Mouse (Mus musculus) testis, adult 2 months (tissue): Measurements from ENCODE around the gene Wdr73.
A peak's percentile ranks its signal among the peaks of the same experiment; 100 is the strongest.

Experiments
- CTCF ChIP-seq: fragments of 200-500 bp; IDR thresholded peaks from 2 replicates; pipeline ENCODE4 v1.5.1; 2012; ENCODE audit warnings: low read depth, mild to moderate bottlenecking, inconsistent platforms, low read length, moderate library complexity; ENCODE audit not compliant: control insufficient read depth, insufficient read depth, insufficient replicate concordance
- POLR2A ChIP-seq: fragments of 200-500 bp; IDR thresholded peaks from 2 replicates; pipeline ENCODE4 v1.6.1; 2012; ENCODE audit warnings: low read depth, mild to moderate bottlenecking, inconsistent platforms, low read length, moderate library complexity; ENCODE audit not compliant: control insufficient read depth

GRCm38 (mm10) chr7:80900944-80901501, at the start of gene Wdr73:
- TF ChIP-seq CTCF, result 0 out of 2 replicates have a peak, but pooled peaks have one; percentile 9
- peak; percentile 90 for TF ChIP-seq POLR2A
